Mouse (Mus musculus): ENCODE results near the gene Ppil6. TPM values are rescaled to one million over a fixed set of nuclear protein-coding genes. Genes with fewer than 3 reads are reported as not detected.

The Ppil6 gene
- polyA plus RNA-seq, 1 experiment, result 0.08 TPM

- Histone ChIP-seq H3K4me3 (ENCODE audit: insufficient read depth, poor library complexity, severe bottlenecking) (no peak overlapping the region), H3K79me3 (ENCODE audit: low read depth) (no peaks in the 10 kb centered on the region), H3ac (ENCODE audit: control insufficient read depth, insufficient read length, low read depth) (no peak overlapping the region), H3K27me3 (ENCODE audit: control insufficient read depth, insufficient read depth, insufficient read length) (no peaks in the 10 kb centered on the region), H3K36me3 (ENCODE audit: control insufficient read depth, insufficient read depth) (peaks cover 25% of the 10 kb centered on the region), H3K79me2 (ENCODE audit: control insufficient read depth, insufficient read depth) (no peaks in the 10 kb centered on the region)
- TF ChIP-seq MAX (IDR thresholded peaks at IDR 0.05), result no peak
- TF ChIP-seq CTCF (IDR thresholded peaks at IDR 0.05; ENCODE audit: control insufficient read depth, insufficient read depth, insufficient read length), result no peak
These were observed 22.9 kb upstream of the Ppil6 start for GRCm38 (mm10) chr10:41467325-41467724.

DNA sequence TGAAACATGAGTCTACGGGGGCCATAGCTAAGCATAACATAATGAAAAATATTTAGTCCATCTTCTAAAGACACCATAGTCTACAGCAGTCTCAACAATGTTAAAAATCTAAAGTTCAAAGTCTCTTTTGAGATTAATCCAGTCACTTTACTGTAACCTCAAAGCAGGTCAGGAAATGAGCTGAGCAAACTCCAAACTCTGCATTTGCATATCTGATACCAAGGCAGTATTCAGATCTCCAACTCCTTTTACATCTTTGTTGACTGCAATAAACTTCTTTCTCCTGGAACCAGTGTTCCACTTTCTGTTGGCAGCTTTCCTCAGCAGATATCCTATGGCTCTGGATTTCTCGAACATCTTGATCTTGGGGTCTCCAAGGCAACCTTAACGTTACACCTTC, 19.5 kb upstream of the Ppil6 start:
- Histone ChIP-seq H3K79me3 (ENCODE audit: low read depth) (no peaks in the 10 kb centered on the region), H3K36me3 (ENCODE audit: control insufficient read depth, insufficient read depth) (peaks cover 2% of the 10 kb centered on the region), H3K79me2 (ENCODE audit: control insufficient read depth, insufficient read depth) (no peaks in the 10 kb centered on the region), H3K4me3 (ENCODE audit: insufficient read depth, poor library complexity, severe bottlenecking) (no peak overlapping the region), H3K27me3 (ENCODE audit: control insufficient read depth, insufficient read depth, insufficient read length) (no peaks in the 10 kb centered on the region), H3ac (ENCODE audit: control insufficient read depth, insufficient read length, low read depth) (no peak overlapping the region)
- no peak for TF ChIP-seq CEBPB (IDR thresholded peaks at IDR 0.05; ENCODE audit: low read depth)

- no peaks in the 10 kb centered on the region for H3K27me3 ChIP-seq (ENCODE audit: control insufficient read depth, insufficient read depth, insufficient read length)
- no peaks in the 10 kb centered on the region for H3K79me2 ChIP-seq (ENCODE audit: control insufficient read depth, insufficient read depth)
- H3K36me3 ChIP-seq (ENCODE audit: control insufficient read depth, insufficient read depth), result no peaks in the 10 kb centered on the region
- H3K79me3 ChIP-seq (ENCODE audit: low read depth), result no peaks in the 10 kb centered on the region
- H3K4me3 ChIP-seq (ENCODE audit: insufficient read depth, poor library complexity, severe bottlenecking), result no peak overlapping the region
- H3ac ChIP-seq (ENCODE audit: control insufficient read depth, insufficient read length, low read depth), result no peak overlapping the region
- TF ChIP-seq MYOG (IDR thresholded peaks at IDR 0.05; ENCODE audit: control insufficient read depth, extremely low read depth, insufficient read length) (no peak), MAX (IDR thresholded peaks at IDR 0.05) (no peak), CEBPB (IDR thresholded peaks at IDR 0.05; ENCODE audit: low read depth) (no peak), MYOD1 (IDR thresholded peaks at IDR 0.05; ENCODE audit: control insufficient read depth, insufficient read length, low read depth) (no peak), FOSL1 (IDR thresholded peaks at IDR 0.05; ENCODE audit: insufficient read depth, low read length, poor library complexity, severe bottlenecking) (no peak), CTCF (IDR thresholded peaks at IDR 0.05; ENCODE audit: control insufficient read depth, insufficient read depth, insufficient read length) (no peak), USF1 (IDR thresholded peaks at IDR 0.05; ENCODE audit: low read depth) (no peak)
These were observed 17.7 kb upstream of the Ppil6 start for GRCm38 (mm10) chr10:41472534-41472933.

GRCm38 (mm10) chr10:41472962-41473481, 17.2 kb upstream of the Ppil6 start:
- no peak overlapping the region for H3ac ChIP-seq (ENCODE audit: control insufficient read depth, insufficient read length, low read depth)

GRCm38 (mm10) chr10:41473782-41474468, 16.3 kb upstream of the Ppil6 start:
- no peaks in the 10 kb centered on the region for H3K27me3 ChIP-seq (ENCODE audit: control insufficient read depth, insufficient read depth, insufficient read length)
- no peak for TF ChIP-seq MYOG (IDR thresholded peaks at IDR 0.05; ENCODE audit: control insufficient read depth, extremely low read depth, insufficient read length)

More at GRCm38 (mm10) chr10:41472962-41473481, 17.2 kb upstream of the Ppil6 start:
- no peaks in the 10 kb centered on the region for H3K79me3 ChIP-seq (ENCODE audit: low read depth)
- no peaks in the 10 kb centered on the region for H3K36me3 ChIP-seq (ENCODE audit: control insufficient read depth, insufficient read depth)
- no peak for TF ChIP-seq MYOD1 (IDR thresholded peaks at IDR 0.05; ENCODE audit: control insufficient read depth, insufficient read length, low read depth)
- TF ChIP-seq FOSL1 (IDR thresholded peaks at IDR 0.05; ENCODE audit: insufficient read depth, low read length, poor library complexity, severe bottlenecking), result no peak
- no peak for TF ChIP-seq USF1 (IDR thresholded peaks at IDR 0.05; ENCODE audit: low read depth)
- TF ChIP-seq CTCF (IDR thresholded peaks at IDR 0.05; ENCODE audit: control insufficient read depth, insufficient read depth, insufficient read length), result no peak
- no peak for TF ChIP-seq CEBPB (IDR thresholded peaks at IDR 0.05; ENCODE audit: low read depth)
- no peak for TF ChIP-seq MAX (IDR thresholded peaks at IDR 0.05)
- no peak for TF ChIP-seq MYOG (IDR thresholded peaks at IDR 0.05; ENCODE audit: control insufficient read depth, extremely low read depth, insufficient read length)
- no peaks in the 10 kb centered on the region for H3K27me3 ChIP-seq (ENCODE audit: control insufficient read depth, insufficient read depth, insufficient read length)
- H3K4me3 ChIP-seq (ENCODE audit: insufficient read depth, poor library complexity, severe bottlenecking), result no peak overlapping the region
- no peaks in the 10 kb centered on the region for H3K79me2 ChIP-seq (ENCODE audit: control insufficient read depth, insufficient read depth)

GRCm38 (mm10) chr10:41474981-41475391, 15.3 kb upstream of the Ppil6 start:
- no peaks in the 10 kb centered on the region for H3K79me3 ChIP-seq (ENCODE audit: low read depth)
- no peaks in the 10 kb centered on the region for H3K27me3 ChIP-seq (ENCODE audit: control insufficient read depth, insufficient read depth, insufficient read length)
- H3ac ChIP-seq (ENCODE audit: control insufficient read depth, insufficient read length, low read depth), result no peak overlapping the region
- no peak overlapping the region for H3K4me3 ChIP-seq (ENCODE audit: insufficient read depth, poor library complexity, severe bottlenecking)
- no peaks in the 10 kb centered on the region for H3K79me2 ChIP-seq (ENCODE audit: control insufficient read depth, insufficient read depth)
- no peak for TF ChIP-seq CEBPB (IDR thresholded peaks at IDR 0.05; ENCODE audit: low read depth)
- no peak for TF ChIP-seq MYOD1 (IDR thresholded peaks at IDR 0.05; ENCODE audit: control insufficient read depth, insufficient read length, low read depth)
- TF ChIP-seq MAX (IDR thresholded peaks at IDR 0.05), result no peak
- TF ChIP-seq USF1 (IDR thresholded peaks at IDR 0.05; ENCODE audit: low read depth), result no peak
- no peak for TF ChIP-seq CTCF (IDR thresholded peaks at IDR 0.05; ENCODE audit: control insufficient read depth, insufficient read depth, insufficient read length)
- no peak for TF ChIP-seq MYOG (IDR thresholded peaks at IDR 0.05; ENCODE audit: control insufficient read depth, extremely low read depth, insufficient read length)
- TF ChIP-seq FOSL1 (IDR thresholded peaks at IDR 0.05; ENCODE audit: insufficient read depth, low read length, poor library complexity, severe bottlenecking), result no peak
- no peaks in the 10 kb centered on the region for H3K36me3 ChIP-seq (ENCODE audit: control insufficient read depth, insufficient read depth)

More at GRCm38 (mm10) chr10:41473782-41474468, 16.3 kb upstream of the Ppil6 start:
- Histone ChIP-seq H3ac (ENCODE audit: control insufficient read depth, insufficient read length, low read depth) (no peak overlapping the region), H3K79me2 (ENCODE audit: control insufficient read depth, insufficient read depth) (no peaks in the 10 kb centered on the region), H3K36me3 (ENCODE audit: control insufficient read depth, insufficient read depth) (no peaks in the 10 kb centered on the region), H3K79me3 (ENCODE audit: low read depth) (no peaks in the 10 kb centered on the region), H3K4me3 (ENCODE audit: insufficient read depth, poor library complexity, severe bottlenecking) (no peak overlapping the region)

All from C2C12 (cell line).